Mouse (Mus musculus) CD8-positive naive resting alpha-beta T cell, adult 2 months (primary cell): ENCODE data around the gene Omp.

Experiments used
- DNase-seq, 2 experiments: peaks; one replicate each; pipeline ENCODE4 v3.0.0; 2022; ENCODE audit warnings: low read depth in 2 of 2, low spot score in 2 of 2

Gene Omp

DNA sequence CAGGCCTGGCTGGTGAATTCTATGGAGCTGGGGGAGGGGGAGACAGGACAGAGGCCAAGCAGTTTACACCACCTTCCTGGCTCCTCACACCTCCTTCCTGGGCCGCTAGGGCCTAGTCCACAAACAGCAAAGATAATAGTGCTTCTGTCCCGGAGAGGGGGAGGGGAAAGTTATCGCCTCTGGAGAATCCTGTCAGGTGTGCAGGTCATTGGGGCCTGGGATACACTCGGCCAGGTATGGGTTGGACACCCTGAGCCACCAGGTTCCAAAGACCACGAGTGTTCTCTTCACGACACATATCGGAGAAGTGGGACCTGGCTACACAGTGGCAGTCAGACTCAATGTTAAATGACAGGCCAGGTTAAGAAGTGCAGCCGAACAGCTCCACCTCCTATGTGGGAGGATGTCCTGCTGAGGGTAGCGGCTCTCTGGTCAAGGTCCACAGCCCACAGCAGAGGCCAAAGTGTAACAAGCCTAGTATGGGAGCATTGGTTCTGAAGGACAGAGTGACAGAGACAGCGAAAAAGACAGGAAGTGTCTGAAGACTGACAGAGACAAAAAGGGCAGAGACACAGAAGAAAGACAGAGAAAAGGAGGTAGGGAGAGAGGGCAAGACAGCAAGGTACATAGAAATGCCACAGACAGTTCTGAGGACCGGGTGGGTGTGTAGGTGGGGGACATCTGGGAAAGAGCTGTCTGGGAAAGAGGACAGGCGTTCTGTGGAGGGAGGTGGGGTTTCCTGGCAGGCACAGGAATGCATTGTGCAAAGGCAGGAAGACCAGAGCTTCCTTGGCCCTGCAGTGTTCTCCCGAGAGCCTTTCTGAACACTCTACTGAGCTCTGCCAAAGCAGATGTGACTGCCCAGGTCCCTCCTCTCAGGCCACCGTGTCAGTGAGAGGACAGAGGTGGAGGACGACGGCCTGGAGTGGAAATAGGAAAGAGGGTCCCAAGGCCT lies 40.5 kb downstream of the Omp start:
- no peak for DNase-seq

GRCm38 (mm10) chr7:98103942-98104292 lies 41.4 kb downstream of the Omp start:
- no peak for DNase-seq

DNA sequence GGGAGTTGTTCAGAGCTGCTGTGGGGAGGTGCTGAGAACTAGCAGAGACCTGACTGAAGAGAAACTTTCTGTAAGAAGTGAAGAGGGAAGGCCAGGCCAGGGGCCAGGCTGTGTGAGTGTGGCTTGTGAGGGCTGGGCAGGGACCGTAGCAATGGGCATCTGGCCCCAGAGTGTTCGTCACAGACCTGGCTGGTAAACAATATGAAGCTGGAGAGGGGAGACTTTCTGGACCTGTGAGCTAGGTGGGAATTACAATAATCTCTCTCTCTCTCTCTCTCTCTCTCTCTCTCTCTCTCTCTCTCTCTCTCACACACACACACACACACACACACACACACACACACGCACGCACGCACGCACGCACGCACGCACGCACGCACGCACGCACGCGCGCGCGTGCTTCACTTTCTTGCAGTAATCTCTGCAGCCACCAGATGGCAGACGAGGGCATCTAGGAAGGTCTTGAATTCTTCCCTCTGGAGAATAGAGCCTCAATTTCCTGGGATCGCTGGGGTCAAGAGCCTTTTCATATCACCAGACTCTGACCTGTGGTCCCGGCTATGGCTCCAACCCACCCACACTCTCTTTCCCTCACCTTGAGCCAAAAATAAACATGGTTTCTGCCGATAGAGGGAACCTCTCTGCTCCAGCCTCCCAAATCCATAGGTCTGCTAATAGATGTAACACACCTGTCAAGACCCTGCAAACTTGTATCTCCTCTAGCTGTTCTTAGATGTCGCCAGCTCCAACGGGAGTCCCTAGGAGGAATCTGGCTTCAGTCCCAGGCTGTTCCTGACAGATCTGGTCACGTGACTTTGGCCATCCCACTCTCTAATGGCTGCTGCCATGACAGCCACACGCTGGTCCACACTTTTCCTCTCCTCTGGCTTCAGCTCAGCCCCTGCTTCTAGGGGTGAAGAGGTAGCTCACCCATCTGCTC lies 42.0 kb downstream of the Omp start:
- peak; percentile 60 to 63 for DNase-seq

DNA sequence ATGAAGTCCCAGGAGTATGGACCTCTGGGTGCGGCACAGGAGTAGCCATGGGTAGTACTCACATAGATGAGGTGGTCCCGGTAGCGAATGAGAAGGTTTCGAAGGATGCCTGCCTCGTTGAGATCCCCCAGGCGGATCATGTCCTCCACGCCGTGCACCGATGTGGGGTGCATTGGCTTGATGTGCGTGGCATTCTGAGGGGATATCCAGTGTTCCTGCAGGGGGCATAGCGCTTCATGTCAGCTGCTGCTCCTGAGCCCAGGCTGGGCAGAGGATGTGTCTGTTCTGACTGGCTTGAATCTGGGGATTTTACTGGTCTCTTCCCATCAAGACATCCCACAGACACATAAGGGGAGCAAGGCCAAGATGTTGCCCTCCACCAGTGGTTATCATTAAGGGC lies 42.8 kb downstream of the Omp start:
- no peak for DNase-seq

DNA sequence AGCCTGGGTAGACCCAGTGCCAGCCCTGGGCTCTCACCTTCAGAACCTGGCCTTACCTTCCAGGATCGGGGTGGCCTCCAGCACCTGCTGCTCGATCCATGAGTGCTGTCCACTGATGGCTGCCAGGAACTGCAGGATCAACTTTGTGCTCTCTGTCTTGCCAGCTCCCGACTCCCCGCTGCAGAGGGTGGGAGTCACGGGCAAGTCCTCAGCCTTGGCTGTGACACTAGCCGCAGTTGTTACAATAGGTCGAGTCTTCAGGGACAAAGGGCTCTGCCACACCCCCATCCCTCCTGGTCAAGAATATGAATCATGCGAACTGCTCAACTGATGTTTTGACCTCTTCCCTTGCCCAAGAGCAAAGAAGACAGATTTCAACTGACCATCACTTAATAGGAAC lies 47.7 kb downstream of the Omp start:
- DNase-seq: no peak

DNA sequence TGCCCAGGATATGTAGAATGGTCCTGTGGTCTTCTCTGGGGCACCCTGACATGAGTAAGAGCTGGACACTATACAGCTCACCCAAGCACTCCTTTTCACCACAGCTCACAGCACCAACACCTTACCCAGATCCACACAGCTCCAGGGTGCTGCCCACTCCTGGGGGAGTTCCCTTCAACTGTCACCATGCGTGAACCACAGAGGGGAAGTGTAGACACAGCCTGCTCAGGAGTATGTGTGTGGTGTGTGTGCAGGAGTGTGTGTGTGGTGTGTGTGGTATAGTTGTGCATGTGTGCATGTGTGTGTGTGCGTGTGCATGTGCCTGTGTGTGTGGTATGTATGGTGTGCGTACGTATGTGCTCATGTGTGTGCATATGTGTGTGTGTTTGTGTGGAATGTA lies 49.5 kb downstream of the Omp start:
- no peak for DNase-seq
